8 mouse cellular contexts compared by ENCODE assay signal in genomic region chr4:124656518-124656853, GRCm38 (mm10). TPM values are rescaled to one million over a fixed set of nuclear protein-coding genes. Genes with fewer than 3 reads are reported as not detected.
DNase-seq lines count a peak whose midpoint lies in the region; ATAC-seq and TF ChIP-seq lines count a peak whose summit lies in the region.

TSS of gene Pou3f1 (plus strand) at chr4:124656807.

- H3K4me2 ChIP-seq in neural tube, embryonic 11.5 days (ENCODE audit: low read depth) = peak within 1 kb of the TSS; percentile 87
- H3K4me2 ChIP-seq in neural tube, embryonic 15.5 days = peak within 1 kb of the TSS; percentile 94

- H3K27ac ChIP-seq in cerebellum, adult 2 months (ENCODE audit: insufficient read depth, low read length) = no peak within 1 kb of the TSS
- H3K27ac ChIP-seq in neural tube, embryonic 11.5 days (ENCODE audit: low read depth, low read length) = 0 out of 2 replicates have a peak within 1 kb of the TSS, but pooled peaks have one; percentile 42
- H3K27ac ChIP-seq in neural tube, embryonic 15.5 days (replicated peaks) = no peak within 1 kb of the TSS; the same call in 1 of the 2 replicates

- 1% methylated on average over 15 of the region's 15 CpGs for WGBS in cerebellum, adult 2 months
- WGBS in neural tube, embryonic 11.5 days = under 1% methylated on average over 15 of the region's 15 CpGs
- 2% methylated on average over 15 of the region's 15 CpGs for WGBS in neural tube, embryonic 15.5 days

- peak within 1 kb of the TSS; percentile 29 for H3K4me3 ChIP-seq in cerebellum, adult 2 months (replicated peaks; ENCODE audit: insufficient read depth, low read depth, low read length)
- H3K4me3 ChIP-seq in neural tube, embryonic 11.5 days (ENCODE audit: low read depth, low read length) = peak within 1 kb of the TSS; percentile 56
- H3K4me3 ChIP-seq in neural tube, embryonic 15.5 days (replicated peaks) = peak within 1 kb of the TSS; percentile 60

- TF ChIP-seq CTCF in cerebellum, adult 2 months (IDR thresholded peaks at IDR 0.05; ENCODE audit: borderline replicate concordance, insufficient read depth, low read depth, low read length) = no peak

- peak in 1 of 2 experiments; percentile 18 for DNase-seq in cerebellum, adult 2 months
- DNase-seq in cerebellum, adult 11 months = no peak
- DNase-seq in neural tube, embryonic 11.5 days (ENCODE audit: low spot score) = no peak
- no peak for DNase-seq in neural tube, embryonic 10.5 days (ENCODE audit: extremely low spot score, low spot score)
- DNase-seq in left cerebral cortex, postnatal 14 days (ENCODE audit: low spot score in 2 of 2) = no peak
- no peak for DNase-seq in thymus, postnatal 14 days

- no peaks in the 10 kb centered on the region for H3K9me3 ChIP-seq in neural tube, embryonic 11.5 days (ENCODE audit: control insufficient read depth, low read length)
- no peaks in the 10 kb centered on the region for H3K9me3 ChIP-seq in neural tube, embryonic 15.5 days (replicated peaks)

- peaks cover 12% of the 10 kb centered on the region; the same call in 1 of the 2 replicates for H3K27me3 ChIP-seq in cerebellum, adult 2 months (ENCODE audit: control insufficient read depth, insufficient read depth, low read length)
- H3K27me3 ChIP-seq in neural tube, embryonic 11.5 days (ENCODE audit: control insufficient read depth, insufficient read depth, low read length) = peaks cover 69% of the 10 kb centered on the region
- H3K27me3 ChIP-seq in neural tube, embryonic 15.5 days (replicated peaks) = peaks cover 73% of the 10 kb centered on the region

- no peaks in the 10 kb centered on the region for H3K4me1 ChIP-seq in cerebellum, adult 2 months (ENCODE audit: control insufficient read depth, insufficient read depth, low read length)
- peaks cover 27% of the 10 kb centered on the region for H3K4me1 ChIP-seq in neural tube, embryonic 11.5 days (ENCODE audit: control insufficient read depth, insufficient read depth, low read length)
- peaks cover 44% of the 10 kb centered on the region for H3K4me1 ChIP-seq in neural tube, embryonic 15.5 days

- no peak for TF ChIP-seq POLR2A in cerebellum, adult 2 months (IDR thresholded peaks at IDR 0.05; ENCODE audit: borderline replicate concordance, insufficient read depth, low read length)

- no peak; the same call in 1 of the 2 replicates for ATAC-seq in neural tube, embryonic 11.5 days (ENCODE audit: insufficient read depth, low FRiP score, low TSS enrichment)
- ATAC-seq in neural tube, embryonic 15.5 days (ENCODE audit: low FRiP score) = no peak
- ATAC-seq in monocyte, adult 5-6 weeks (replicated peaks; ENCODE audit: insufficient number of reproducible peaks, low FRiP score, low TSS enrichment, poor library complexity, severe bottlenecking) = no peak

- peak within 1 kb of the TSS; percentile 52 for H3K9ac ChIP-seq in neural tube, embryonic 11.5 days (ENCODE audit: low read length)
- peak within 1 kb of the TSS; percentile 35 for H3K9ac ChIP-seq in neural tube, embryonic 15.5 days (replicated peaks)

- H3K36me3 ChIP-seq in neural tube, embryonic 11.5 days (ENCODE audit: control insufficient read depth, insufficient read depth, low read length) = no peaks in the 10 kb centered on the region
- no peaks in the 10 kb centered on the region for H3K36me3 ChIP-seq in neural tube, embryonic 15.5 days

- intact Hi-C loops in left cerebral cortex, postnatal 14 days (cut with DNase I) = no loop called here

RNA-seq across cellular contexts. Expression of gene Pou3f1, which starts in this region (rescaled TPM):
- 2.3 and 3.3 TPM in 2 replicates for polyA plus RNA-seq in cerebellum, adult 2 months (2012; rRNA removed)
- 17.0 and 17.1 TPM in 2 replicates for polyA plus RNA-seq in neural tube, embryonic 11.5 days (2014; fragmentation: Nextera tagmentation; extraction: Ambion mirVana)
- 10 to 100 TPM; 29.9 to 30.1 TPM for total RNA-seq in left cerebral cortex, postnatal 14 days (2021)
- polyA plus RNA-seq in neural tube, embryonic 15.5 days (2015; fragmentation: Nextera tagmentation; extraction: Ambion mirVana) = 4.7 and 6.8 TPM in 2 replicates
- not detected in 3 replicates for total RNA-seq in monocyte, adult 5-6 weeks (2017)

Comparison
In these comparisons a context has a peak if more than half of its experiments do, and no peak if none do; other contexts are left out.
1. RNA of gene Pou3f1 (total RNA-seq): 29.9 to 30.1 TPM in left cerebral cortex, postnatal 14 days; not detected in monocyte, adult 5-6 weeks; every median in the first group is over 10 times any median in the second.
2. Peak in every context shown above with its lines, with median percentiles within 50 percentile points of each other: H3K4me3 ChIP-seq.